Mouse (Mus musculus): ENCODE measurements around the gene Dek. TPM values are rescaled to one million over a fixed set of nuclear protein-coding genes. Genes with fewer than 3 reads are reported as not detected.
A peak's percentile ranks its signal among the peaks of the same experiment; 100 is the strongest.

The Dek gene
- total RNA-seq (2015) (584 and 589 TPM in 2 replicates), total RNA-seq (2017) (678 and 828 TPM in 2 replicates)

DNA sequence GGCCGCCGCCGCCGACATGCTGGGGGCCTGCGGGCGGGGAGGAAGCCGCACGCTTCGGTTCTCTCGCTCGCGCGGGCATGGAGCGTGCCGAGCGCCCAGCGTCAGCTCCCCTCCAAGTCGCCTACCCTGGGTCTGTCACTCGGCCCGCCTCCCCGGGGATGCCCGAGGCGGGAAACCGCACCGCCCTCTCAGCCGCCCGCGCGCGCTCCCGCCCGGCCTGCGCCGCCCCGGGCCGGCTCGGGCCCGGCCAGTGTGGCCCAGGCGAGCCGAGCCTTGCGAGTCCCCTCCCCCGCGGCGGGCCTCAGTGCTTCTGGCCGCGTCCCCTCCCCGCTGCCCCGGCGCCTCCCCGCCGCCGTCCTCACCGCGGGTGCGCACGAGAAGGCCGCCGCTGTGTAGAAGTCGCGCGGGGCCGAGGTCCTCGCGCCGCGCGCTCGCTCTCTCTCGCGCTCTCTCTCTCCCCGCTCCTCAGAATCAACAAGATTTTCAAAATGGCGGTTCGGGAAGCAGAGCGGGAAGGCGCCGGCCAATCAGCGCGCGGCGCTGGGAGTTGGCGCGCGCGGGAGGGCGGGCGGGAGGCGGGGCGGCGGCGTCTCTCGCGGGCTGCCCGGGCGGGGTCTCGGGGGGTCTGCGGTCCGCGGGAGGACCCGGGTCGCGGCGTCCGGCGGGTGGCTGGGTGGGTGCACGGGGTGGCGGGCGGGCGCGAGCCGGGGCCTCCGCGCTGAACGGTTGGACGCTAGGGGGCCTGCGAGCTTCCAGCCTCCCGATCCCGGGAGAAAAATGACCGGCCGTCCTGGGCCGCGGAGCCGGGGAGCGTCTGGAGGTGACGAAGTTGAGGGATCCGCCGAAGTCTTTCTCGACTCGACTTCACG is at the start of gene Dek:
TSS of gene Dek (minus strand) at position 491 of the 869 bp plus-strand sequence.
- ATAC-seq (ENCODE audit: poor library complexity, severe bottlenecking) = peak; percentile 68

DNA sequence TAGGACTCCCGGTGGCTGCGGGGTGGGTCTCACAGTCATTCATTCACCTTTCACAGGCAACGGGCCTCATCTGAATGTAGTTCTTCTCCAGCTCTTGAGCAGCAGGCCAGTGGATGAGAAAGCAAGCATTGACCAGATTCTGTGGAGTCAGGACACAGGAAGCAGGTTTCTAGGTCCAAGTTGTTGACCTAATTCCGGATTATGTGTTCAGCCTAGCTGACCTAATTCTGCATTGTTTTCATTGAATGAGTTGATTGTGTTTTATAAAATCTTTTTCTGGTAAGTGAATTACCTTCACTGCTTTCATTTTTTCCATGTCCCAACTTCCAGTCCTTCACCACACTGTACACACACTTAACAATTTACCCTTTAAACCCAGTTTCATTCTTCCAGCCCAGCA is 48.9 kb upstream of the Dek start:
- no peak for ATAC-seq (ENCODE audit: poor library complexity, severe bottlenecking)

DNA sequence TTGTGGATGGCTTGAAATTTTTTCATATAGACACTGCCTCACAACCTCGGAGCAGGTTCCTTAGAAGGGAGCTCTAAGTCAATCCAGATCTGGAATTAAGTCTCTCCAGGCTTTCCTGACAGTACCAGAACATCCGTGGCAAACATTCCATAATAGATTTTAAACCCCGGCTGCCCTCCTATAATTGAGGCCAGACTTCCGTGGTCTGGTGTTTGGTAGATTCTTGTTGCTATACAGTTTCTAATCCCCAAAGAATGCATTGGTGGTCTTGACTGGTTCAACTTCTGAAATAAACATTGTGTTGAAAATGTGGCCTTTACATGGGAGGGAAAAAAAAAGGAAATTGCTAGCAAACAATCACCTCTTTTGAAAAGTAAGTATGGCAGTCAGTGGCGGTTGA is 47.2 kb upstream of the Dek start:
- no peak for ATAC-seq (ENCODE audit: poor library complexity, severe bottlenecking)

DNA sequence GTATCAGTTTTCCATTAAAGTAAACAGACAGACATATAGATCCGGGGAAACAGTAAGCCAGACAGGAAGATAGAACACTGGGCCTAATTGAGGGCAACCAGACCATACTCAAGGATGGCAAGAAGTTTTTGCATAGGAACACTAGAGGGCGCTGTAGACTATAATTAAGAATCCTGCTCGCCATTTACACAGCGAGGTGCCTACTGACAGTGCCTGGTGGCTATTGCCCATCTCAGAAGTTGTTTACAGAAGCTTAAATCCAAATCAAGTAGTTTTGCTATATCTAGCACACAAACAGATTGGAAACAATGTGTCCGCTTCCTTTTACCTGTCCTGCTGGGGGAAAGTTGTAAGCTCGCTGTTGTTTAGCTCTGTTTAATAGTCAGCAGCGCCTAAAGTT is 46.4 kb upstream of the Dek start:
- ATAC-seq (ENCODE audit: poor library complexity, severe bottlenecking) = peak; percentile 80

DNA sequence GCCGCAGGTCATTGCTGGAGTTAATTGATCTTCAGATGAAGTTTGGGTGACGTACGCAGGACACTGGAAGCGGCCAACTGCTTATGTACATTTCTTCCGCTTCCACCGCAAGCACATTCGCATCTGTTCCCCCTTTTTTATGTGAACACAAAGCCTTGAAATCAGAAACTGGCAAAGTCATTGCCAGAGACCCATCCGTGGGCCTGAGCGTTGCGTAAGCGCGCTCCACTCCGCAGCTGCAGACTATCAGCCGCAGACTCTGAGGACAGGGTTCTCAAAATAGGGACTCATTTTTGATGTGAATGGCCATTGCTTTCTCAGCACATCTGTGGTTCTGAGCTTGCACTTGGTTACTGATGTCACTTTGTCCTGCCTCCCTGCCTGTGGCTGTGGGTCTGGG is 45.1 kb upstream of the Dek start:
- peak; percentile 82 for ATAC-seq (ENCODE audit: poor library complexity, severe bottlenecking)

DNA sequence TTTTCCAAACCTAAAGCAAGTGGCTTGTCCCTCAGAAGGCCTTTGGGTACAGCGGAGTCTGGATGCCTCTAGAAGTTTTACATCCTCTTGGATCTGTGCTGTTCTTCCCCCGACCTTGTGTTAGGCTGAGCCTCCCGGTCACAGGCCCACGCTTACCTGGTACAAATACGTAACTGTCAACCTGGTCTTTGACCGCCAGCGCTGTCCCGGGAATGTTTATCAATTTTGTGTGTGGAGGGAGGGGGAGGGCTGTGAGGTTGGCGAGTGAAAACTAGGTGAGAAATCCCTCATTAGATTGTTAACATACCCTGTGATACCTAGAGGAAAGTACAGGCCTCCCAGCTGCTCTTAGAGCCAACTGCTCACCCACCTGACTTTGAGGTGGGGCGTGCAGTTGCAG is 44.0 kb upstream of the Dek start:
- no peak for ATAC-seq (ENCODE audit: poor library complexity, severe bottlenecking)

DNA sequence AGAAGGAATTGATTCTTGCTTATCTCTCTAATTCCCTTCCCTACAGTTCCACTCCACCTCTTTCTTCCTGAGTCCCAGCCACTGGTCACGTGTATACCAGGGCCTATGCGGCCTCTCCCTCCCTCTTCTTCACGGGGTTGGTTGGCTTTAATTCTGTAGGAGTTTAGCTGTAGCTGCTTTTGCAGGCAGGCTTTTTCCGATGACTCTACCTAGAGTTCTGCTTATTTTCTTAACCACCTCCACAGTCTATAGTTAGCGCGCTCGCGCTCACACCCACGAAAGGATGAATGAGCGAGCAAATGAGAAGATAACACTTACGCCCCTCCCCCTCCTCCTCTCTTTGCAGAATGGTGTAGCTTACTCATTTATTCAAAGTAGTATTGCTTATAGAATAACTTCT is 42.6 kb upstream of the Dek start:
- no peak for ATAC-seq (ENCODE audit: poor library complexity, severe bottlenecking)

DNA sequence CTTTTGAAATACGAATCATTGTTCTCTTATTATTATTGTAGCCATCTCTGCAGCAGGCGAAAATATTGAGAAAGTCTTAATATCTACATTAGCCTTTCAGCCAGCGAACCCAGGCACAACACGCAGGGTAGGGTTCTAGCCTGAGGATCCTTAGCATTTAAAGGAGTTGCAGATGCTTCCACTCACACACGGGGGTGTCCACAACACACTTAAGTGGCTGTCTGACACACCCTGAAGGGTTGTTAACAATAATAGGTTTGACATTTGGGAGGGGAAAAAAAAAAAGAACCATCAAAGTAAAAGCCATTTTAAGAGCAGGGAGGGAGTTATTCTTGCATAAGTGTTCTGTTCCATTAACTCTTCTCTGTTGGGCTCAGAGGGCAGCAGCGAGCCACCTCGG is 40.4 kb upstream of the Dek start:
- no peak for ATAC-seq (ENCODE audit: poor library complexity, severe bottlenecking)

DNA sequence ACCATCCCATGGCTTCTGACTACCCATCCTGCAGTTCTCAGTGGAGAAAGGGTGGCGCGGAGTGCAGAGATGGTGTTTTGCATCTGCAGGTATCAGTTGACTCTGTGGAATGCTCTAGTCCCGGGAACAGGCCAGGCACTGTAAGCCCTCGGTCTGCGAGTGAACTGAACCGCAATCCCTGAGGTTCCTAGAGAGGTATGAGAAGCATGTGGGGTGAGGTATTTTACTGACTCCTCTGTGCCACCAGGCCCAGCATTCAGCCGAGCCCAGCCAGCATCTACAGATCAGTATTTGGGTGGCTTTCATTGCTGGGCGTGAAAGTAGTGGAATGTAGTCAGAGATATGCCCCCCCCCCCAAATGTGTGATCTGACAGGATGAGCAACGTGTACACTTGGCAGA is 39.9 kb upstream of the Dek start:
- no peak for ATAC-seq (ENCODE audit: poor library complexity, severe bottlenecking)

DNA sequence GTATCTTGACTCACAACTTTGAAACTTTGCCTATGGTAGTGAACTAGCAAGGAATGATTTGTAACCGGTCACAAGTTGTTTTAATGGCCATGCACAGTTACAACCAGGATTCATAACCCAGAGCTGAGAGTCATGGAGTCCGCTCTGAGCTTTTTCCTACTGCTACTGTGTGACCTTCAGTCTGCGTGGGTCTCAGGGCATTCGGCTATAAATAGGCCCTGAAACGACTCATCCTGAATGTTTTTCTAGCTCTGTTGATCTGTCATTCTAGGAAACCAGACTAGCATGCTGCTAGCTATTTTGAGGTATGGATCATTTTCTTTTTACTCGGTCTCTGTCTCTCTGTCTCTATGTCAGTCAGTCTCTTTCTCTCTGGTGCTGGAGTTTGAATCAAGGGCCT is 36.8 kb upstream of the Dek start:
- ATAC-seq (ENCODE audit: poor library complexity, severe bottlenecking) = no peak

DNA sequence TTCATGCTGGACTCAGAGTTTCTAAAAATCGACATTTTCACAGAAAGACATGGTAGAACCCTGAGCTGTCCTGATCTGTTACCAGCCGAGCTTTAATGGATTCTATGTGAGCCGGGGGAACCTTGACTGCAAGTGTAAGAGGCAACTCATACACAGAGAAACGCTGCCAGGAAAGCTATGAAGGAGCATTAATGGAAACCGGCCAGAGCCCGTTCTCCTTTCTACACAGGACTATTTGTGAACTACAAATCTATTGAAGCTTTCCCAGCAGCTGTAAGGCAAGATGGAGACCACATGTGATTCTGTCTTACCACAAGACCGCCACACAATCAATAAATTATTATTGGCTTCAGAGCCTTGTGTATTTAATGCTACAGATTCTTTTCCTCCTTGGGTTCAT is 29.7 kb upstream of the Dek start:
- ATAC-seq (ENCODE audit: poor library complexity, severe bottlenecking) = no peak

DNA sequence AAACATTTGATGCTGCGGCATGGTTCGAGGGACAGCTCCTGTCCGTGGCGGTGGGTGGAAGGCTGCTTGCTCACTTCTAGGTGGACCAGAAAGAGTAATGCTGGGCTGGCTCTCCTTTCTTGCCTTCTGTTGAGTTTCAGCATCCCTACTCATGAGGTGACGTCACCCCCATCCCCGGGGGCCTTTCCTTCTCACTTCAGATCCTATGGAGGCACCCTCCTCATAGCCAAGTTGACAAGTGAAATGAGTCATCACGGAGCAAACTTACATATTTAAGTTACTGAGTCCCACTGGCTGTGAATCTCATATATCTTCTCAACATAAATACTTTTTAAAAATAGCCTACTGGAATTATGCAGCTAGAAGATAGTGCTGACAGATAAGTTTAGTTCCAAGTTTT is 28.8 kb upstream of the Dek start:
- ATAC-seq (ENCODE audit: poor library complexity, severe bottlenecking) = no peak

DNA sequence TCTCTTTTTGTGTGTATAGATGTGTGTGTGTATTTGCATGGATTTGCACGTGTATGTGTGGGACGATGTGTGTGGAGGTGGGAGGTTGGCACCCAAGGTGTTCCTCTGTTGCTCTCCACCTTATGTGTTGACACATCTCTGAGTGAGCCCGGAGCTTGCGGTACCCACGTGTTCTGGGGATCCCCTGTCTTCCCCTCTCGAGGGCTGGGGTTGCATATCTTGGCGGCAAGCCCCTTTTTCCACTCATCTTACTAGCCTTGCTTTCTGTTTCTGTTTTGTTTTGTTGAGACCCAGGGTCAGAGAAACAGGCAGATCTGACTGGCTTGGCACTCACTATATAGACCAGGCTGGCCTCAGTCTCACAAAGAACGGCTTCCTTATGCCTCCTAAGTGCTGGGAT is 27.1 kb upstream of the Dek start:
- ATAC-seq (ENCODE audit: poor library complexity, severe bottlenecking) = no peak

DNA sequence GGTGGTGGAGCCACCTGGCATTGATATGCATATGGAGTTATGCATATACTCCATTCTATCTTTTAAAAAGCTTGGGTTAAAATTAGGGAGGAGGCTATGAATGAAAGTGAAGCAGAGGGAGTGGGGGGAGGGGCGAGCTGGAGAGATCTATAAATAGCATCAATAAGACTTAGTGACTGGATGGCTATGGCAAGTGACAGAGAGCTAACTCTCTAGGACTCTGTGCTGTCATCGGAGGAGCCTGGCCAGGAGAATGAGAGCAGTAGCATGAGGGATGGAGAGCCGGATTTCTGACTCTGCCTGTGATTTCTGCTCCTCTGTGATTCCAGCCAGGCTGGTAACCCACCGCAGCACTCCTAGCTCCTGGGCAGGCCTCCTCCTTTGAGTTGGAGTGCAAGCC is 23.1 kb upstream of the Dek start:
- ATAC-seq (ENCODE audit: poor library complexity, severe bottlenecking) = no peak

DNA sequence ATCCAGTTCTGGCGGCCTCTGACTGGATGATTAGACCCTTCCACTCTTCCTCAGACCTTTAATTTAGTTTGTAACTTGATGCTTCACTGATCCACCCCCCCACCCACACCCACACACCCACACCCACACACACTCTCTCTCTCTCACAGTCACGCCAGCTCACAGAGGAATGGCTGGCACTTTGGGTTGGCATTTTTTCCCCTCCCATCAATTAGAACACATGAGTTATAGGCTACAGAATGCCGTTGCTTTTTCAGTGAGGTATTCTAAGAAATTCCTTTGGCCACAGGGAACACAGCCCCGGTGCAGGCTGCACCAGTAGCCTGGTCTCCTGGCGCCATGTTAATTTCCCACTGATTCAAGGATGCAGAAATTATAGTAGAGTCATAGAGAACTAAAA is 19.6 kb upstream of the Dek start:
- ATAC-seq (ENCODE audit: poor library complexity, severe bottlenecking) = no peak

DNA sequence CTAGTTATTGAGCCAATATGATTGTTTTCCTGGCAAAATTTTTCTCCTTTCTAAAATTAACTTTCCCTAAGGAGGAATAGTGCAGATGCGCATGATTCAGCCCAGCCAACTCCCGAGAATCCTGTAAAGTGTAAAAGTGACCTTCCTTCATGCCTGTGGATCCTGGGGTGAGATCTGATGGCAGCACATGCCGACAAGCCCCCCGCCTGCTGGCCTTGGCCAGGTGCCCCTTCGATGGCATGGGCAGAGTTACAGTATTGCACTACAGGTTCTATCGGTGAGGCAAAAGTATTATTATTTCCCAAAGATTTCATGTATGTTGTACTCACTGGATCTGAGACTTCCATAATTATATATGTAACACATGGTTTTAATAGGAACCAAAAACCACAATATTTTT is 19.0 kb upstream of the Dek start:
- no peak for ATAC-seq (ENCODE audit: poor library complexity, severe bottlenecking)

DNA sequence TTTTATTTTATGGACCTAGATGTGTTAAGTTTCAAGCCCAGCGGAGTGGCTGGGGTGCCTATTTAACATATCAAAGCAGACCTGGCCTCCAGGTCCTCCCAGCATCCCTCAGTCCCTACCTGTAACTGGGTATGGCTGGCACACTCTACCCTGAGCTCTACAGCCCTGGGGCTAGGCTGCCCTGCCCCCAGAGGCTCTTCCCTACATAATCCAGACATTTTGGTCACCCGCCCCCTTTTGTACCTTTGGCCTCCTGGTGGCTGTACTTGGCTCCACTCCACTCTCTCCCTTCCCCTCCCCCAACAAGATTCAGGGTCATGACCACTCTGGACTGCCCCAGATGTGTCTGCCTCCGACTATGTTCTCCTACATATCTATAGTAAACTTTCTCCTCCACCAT is 18.4 kb upstream of the Dek start:
- ATAC-seq (ENCODE audit: poor library complexity, severe bottlenecking) = no peak

DNA sequence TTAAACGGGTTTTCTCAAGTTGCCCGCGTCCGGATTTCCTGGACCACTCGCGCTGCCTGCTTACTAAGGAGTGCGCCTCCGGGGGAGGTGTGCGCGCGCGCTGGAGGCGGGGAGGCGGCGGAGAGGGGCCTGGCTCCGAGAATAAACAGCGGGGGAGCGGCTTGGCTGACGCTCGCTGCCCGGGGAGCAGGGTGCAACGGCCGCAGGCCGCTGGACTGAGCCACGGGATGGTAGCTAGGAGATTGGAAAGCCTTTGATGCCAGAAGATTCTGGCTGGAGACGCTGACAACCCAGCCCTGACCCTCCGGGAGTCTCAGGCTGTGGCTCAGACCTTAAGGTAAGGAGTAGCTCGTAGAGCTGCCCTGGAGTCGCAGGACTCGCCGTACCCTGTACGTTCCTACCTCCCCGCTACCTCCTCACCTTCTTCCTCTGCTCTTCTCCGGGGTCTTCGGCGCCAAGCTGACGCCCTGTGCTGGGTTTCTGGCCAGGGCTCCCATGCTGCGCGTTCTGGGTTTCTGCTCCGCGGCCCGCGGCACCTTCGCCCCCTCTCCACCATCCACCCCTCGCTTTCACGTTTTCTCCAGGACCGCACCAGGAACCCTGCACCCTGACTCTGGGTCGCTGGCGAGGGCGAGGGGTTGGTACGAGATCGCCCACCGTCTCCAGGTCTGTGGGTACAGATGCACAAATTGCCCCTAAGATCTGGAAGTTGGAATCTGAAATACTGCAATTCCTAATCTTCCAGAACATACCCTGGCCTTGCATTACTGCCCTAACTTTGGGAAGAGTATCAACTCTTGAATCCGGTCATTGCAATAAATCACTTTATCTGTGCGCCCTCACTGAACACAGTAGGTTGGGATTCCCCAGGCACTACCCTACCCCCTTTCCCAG is 16.8 kb upstream of the Dek start, which contains the start of gene Rnf144b:
TSS of gene Rnf144b (plus strand) at position 120 of the 894 bp plus-strand sequence.
- peak; percentile 54 for ATAC-seq (ENCODE audit: poor library complexity, severe bottlenecking)

DNA sequence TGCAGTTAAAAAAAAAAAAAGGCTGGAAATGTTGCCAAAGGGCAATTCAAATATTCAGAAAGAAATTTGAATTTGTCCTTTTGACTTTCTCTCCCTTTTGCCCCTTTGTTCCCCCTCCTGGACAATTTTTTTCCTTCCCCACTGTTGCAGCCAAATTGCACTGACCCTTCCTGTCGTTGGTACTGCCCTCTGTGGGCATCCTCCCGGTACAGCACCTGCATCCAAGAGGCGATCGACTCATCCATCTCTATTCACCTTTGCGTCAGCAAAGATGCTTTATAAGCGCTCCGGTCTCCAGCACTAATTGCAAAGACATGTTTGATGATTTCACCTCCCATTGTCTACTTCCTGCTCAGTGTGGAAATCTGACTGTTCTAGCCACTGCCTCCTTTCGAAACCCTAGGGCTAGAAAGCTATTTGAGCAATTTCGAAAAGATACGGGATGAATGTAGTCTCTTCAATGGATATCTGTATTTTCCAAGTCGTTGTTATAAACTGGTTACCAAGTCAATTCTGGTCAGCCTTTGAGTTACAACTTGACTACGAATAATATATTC is 15.4 kb upstream of the Dek start:
- peak; percentile 58 for ATAC-seq (ENCODE audit: poor library complexity, severe bottlenecking)

DNA sequence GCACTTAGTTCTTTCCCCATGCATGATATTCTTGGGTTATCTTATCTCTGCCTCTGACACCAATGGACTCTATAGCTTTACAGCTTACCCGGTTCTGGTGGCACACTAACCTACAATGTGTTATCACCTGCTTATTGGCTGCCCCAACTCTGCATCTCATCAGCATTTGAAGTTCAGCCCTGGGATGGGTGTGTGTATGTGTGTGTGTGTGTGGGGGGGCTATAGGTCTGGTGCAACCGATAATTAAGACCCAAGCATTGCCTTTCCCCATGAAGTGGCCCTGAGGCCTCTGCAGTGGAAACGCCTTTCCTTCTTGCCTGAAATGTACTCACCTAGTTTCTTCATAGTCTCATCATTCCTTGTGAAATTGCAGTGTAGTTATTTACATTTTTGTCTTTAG is 10.0 kb upstream of the Dek start:
- ATAC-seq (ENCODE audit: poor library complexity, severe bottlenecking) = no peak

DNA sequence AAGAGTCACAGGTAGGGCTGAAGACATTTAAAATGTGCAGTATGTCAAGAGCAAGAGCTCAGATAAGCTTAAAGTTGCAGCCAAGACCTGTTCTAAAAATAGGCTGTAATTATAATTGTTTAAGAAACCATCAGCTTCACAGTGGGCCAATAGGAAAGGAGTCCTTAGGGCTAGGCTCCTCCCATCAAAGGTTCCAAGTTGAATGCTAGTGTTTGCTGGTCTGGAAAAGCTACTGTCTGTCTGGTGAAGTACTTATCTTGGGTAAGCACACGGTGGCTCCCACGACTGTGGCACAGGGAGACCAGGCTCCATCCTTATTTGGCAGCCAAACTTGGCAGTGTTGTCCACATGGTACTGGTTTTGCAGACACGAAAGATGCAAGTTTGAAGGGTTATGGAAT is 6.9 kb upstream of the Dek start:
- peak; percentile 62 for ATAC-seq (ENCODE audit: poor library complexity, severe bottlenecking)

DNA sequence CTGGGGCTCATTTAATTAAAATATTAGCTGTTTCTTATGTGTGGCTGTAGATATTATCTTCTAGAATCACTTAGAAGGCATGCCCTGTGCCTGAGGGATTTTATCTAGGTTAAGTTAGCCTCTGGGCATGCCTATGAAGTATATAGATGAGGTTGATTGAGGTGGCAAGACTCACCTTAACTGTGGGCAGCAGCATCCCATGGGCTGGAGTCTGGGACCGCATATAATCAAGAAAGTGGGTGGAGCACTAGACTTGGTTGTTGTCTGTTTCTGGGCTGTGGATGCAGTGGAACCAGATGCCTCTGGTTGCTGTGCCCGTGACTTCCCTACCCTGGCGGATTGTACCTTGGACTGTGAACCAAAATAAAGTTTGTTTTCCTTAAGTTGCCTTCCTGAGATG is 6.1 kb upstream of the Dek start:
- ATAC-seq (ENCODE audit: poor library complexity, severe bottlenecking) = no peak
